Mouse (Mus musculus): ENCODE results near the gene 1700037H04Rik. TPM values are rescaled to one million over a fixed set of nuclear protein-coding genes. Genes with fewer than 3 reads are reported as not detected.
"Not testable (repeated sequence)": the region's sequence is repeated elsewhere in the genome, so short reads cannot be mapped to it uniquely, and the experiment has no call there.

1700037H04Rik gene
- polyA plus RNA-seq, 1 experiment, result 60.1 TPM

DNA sequence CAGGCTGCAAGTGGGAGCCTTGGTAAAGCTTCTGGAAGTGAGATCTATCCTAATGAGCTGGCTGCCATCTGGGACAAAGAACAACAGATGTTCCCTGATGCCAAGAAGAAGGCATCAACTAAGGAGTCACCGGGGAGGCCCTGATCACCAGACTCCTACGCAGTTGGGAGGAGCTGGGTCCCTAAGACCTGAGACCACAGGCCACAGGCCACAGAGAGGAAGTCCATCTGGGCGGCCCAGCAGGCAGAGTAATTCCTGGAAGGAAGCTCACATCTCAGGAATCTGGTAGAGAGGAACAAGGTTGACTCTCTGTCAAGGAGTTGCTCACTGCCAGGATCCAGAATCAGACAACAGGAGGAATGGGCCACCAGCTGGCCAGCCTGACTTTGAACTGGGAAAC lies 35.7 kb downstream of the 1700037H04Rik start:
- 30% methylated on average over 3 of the region's 3 CpGs for WGBS
- no peaks in the 10 kb centered on the region for H3K36me3 ChIP-seq (ENCODE audit: control insufficient read depth, insufficient read depth, low read length)
- no peak overlapping the region for H3K4me3 ChIP-seq (ENCODE audit: extremely low read depth, insufficient read depth, insufficient read length)
- DNase-seq (ENCODE audit: low read depth in 1 of 2, low spot score in 2 of 2), result no peak
- H3K27ac ChIP-seq (ENCODE audit: insufficient read depth, low read length), result no peak overlapping the region
- no peak for TF ChIP-seq CTCF (IDR thresholded peaks at IDR 0.05; ENCODE audit: extremely low read depth, insufficient read depth, insufficient read length, insufficient replicate concordance)
- no peak for TF ChIP-seq POLR2A (IDR thresholded peaks at IDR 0.05; ENCODE audit: low read depth, low read length)
- no peaks in the 10 kb centered on the region for H3K27me3 ChIP-seq (ENCODE audit: control insufficient read depth, insufficient read depth, low read length)
- H3K4me1 ChIP-seq (ENCODE audit: control insufficient read depth, insufficient read depth, insufficient read length), result peaks cover 7% of the 10 kb centered on the region

DNA sequence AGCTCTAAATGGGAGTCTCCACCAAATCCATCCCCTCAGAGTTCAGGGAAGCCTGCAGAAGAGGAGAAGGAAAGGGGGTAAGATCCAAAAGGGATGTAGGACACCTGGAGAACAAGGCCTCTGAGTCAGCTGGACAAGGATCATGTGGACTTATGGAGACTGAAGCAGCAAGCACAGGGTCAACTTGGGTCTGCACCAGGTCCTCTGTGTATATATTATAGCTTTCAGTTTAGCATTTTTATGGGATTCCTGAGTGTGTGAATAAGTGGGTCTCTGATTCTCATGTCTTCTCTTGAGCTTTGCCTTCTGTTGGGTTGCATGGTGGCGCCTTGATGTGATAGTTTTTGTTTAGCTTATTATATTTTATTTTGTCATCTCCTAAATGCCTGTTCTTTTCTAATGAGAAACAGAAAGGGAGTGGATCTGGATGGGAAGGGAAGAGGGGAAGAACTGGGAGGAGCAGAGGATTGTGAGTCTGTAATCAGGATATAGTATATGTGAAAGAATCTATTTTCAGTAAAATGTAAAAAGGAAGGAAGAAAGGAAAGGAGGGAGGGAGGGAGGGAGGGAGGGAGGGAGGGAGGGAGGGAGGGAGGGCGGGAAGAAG lies 40.8 kb downstream of the 1700037H04Rik start:
- H3K4me3 ChIP-seq (ENCODE audit: extremely low read depth, insufficient read depth, insufficient read length), result no peak overlapping the region
- no peaks in the 10 kb centered on the region for H3K4me1 ChIP-seq (ENCODE audit: control insufficient read depth, insufficient read depth, insufficient read length)
- H3K27me3 ChIP-seq (ENCODE audit: control insufficient read depth, insufficient read depth, low read length), result no peaks in the 10 kb centered on the region
- DNase-seq (ENCODE audit: low read depth in 1 of 2, low spot score in 2 of 2), result no peak
- H3K36me3 ChIP-seq (ENCODE audit: control insufficient read depth, insufficient read depth, low read length), result no peaks in the 10 kb centered on the region
- WGBS, result 74% methylated on average over 2 of the region's 2 CpGs
- no peak overlapping the region for H3K27ac ChIP-seq (ENCODE audit: insufficient read depth, low read length)
- TF ChIP-seq POLR2A (IDR thresholded peaks at IDR 0.05; ENCODE audit: low read depth, low read length) (no peak), CTCF (IDR thresholded peaks at IDR 0.05; ENCODE audit: extremely low read depth, insufficient read depth, insufficient read length, insufficient replicate concordance) (no peak)

GRCm38 (mm10) chr2:131105989-131106388 lies 53.9 kb downstream of the 1700037H04Rik start:
- Histone ChIP-seq H3K27ac (ENCODE audit: insufficient read depth, low read length) (no peak overlapping the region), H3K27me3 (ENCODE audit: control insufficient read depth, insufficient read depth, low read length) (no peaks in the 10 kb centered on the region), H3K4me3 (ENCODE audit: extremely low read depth, insufficient read depth, insufficient read length) (no peak overlapping the region), H3K36me3 (ENCODE audit: control insufficient read depth, insufficient read depth, low read length) (no peaks in the 10 kb centered on the region), H3K4me1 (ENCODE audit: control insufficient read depth, insufficient read depth, insufficient read length) (no peaks in the 10 kb centered on the region)
- no peak for TF ChIP-seq CTCF (IDR thresholded peaks at IDR 0.05; ENCODE audit: extremely low read depth, insufficient read depth, insufficient read length, insufficient replicate concordance)
- no peak for TF ChIP-seq POLR2A (IDR thresholded peaks at IDR 0.05; ENCODE audit: low read depth, low read length)
- WGBS, result 94% methylated on average over 5 of the region's 5 CpGs
- no peak for DNase-seq (ENCODE audit: low read depth in 1 of 2, low spot score in 2 of 2)

- not testable (repeated sequence) for H3K4me3 ChIP-seq (ENCODE audit: extremely low read depth, insufficient read depth, insufficient read length); H3K27me3 ChIP-seq (ENCODE audit: control insufficient read depth, insufficient read depth, low read length); H3K27ac ChIP-seq (ENCODE audit: insufficient read depth, low read length); H3K4me1 ChIP-seq (ENCODE audit: control insufficient read depth, insufficient read depth, insufficient read length); H3K36me3 ChIP-seq (ENCODE audit: control insufficient read depth, insufficient read depth, low read length); DNase-seq (ENCODE audit: low read depth in 1 of 2, low spot score in 2 of 2)
- 88% methylated on average over 4 of the region's 4 CpGs for WGBS
These were observed 54.8 kb downstream of the 1700037H04Rik start for GRCm38 (mm10) chr2:131105061-131105460.

GRCm38 (mm10) chr2:131104021-131104420 lies 55.9 kb downstream of the 1700037H04Rik start:
- Histone ChIP-seq H3K27ac (ENCODE audit: insufficient read depth, low read length) (no peak overlapping the region), H3K27me3 (ENCODE audit: control insufficient read depth, insufficient read depth, low read length) (no peaks in the 10 kb centered on the region), H3K4me1 (ENCODE audit: control insufficient read depth, insufficient read depth, insufficient read length) (no peaks in the 10 kb centered on the region), H3K4me3 (ENCODE audit: extremely low read depth, insufficient read depth, insufficient read length) (no peak overlapping the region), H3K36me3 (ENCODE audit: control insufficient read depth, insufficient read depth, low read length) (no peaks in the 10 kb centered on the region)
- TF ChIP-seq POLR2A (IDR thresholded peaks at IDR 0.05; ENCODE audit: low read depth, low read length) (no peak), CTCF (IDR thresholded peaks at IDR 0.05; ENCODE audit: extremely low read depth, insufficient read depth, insufficient read length, insufficient replicate concordance) (no peak)
- DNase-seq (ENCODE audit: low read depth in 1 of 2, low spot score in 2 of 2), result no peak
- 90% methylated on average over 4 of the region's 4 CpGs for WGBS

- Histone ChIP-seq H3K36me3 (ENCODE audit: control insufficient read depth, insufficient read depth, low read length) (no peaks in the 10 kb centered on the region), H3K4me1 (ENCODE audit: control insufficient read depth, insufficient read depth, insufficient read length) (no peaks in the 10 kb centered on the region; the same call in 1 of the 2 replicates), H3K4me3 (ENCODE audit: extremely low read depth, insufficient read depth, insufficient read length) (no peak overlapping the region), H3K27ac (ENCODE audit: insufficient read depth, low read length) (no peak overlapping the region), H3K27me3 (ENCODE audit: control insufficient read depth, insufficient read depth, low read length) (no peaks in the 10 kb centered on the region)
- no peak for TF ChIP-seq CTCF (IDR thresholded peaks at IDR 0.05; ENCODE audit: extremely low read depth, insufficient read depth, insufficient read length, insufficient replicate concordance)
- no peak for TF ChIP-seq POLR2A (IDR thresholded peaks at IDR 0.05; ENCODE audit: low read depth, low read length)
- no peak for DNase-seq (ENCODE audit: low read depth in 1 of 2, low spot score in 2 of 2)
- 46% methylated on average over 3 of the region's 3 CpGs for WGBS
These were observed 58.4 kb downstream of the 1700037H04Rik start for GRCm38 (mm10) chr2:131101530-131101929.

DNA sequence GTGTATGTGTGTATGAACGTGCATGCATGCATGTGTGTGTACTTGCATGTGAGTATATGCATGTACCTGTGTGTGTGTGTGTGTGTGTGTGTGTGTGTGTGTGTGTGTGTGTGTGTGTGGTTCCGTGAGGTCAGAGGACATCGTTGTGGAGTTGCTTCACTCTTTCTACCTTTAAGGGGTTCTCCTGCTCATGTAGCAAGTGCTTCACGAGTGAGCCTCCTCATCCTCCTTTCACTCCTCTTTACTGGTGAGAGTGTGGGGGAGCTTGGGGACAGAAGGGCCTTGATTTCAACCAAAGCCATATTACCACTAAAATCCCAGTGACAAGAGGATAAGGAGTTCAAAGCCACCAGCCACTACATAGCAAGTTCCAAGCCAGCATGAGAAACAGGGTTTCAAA lies 62.8 kb downstream of the 1700037H04Rik start:
- DNase-seq (ENCODE audit: low read depth in 1 of 2, low spot score in 2 of 2), result no peak

More for the DNA sequence above, 62.8 kb downstream of the 1700037H04Rik start:
- Histone ChIP-seq H3K4me1 (ENCODE audit: control insufficient read depth, insufficient read depth, insufficient read length) (no peaks in the 10 kb centered on the region; the same call in 1 of the 2 replicates), H3K27me3 (ENCODE audit: control insufficient read depth, insufficient read depth, low read length) (no peaks in the 10 kb centered on the region), H3K27ac (ENCODE audit: insufficient read depth, low read length) (no peak overlapping the region), H3K4me3 (ENCODE audit: extremely low read depth, insufficient read depth, insufficient read length) (no peak overlapping the region), H3K36me3 (ENCODE audit: control insufficient read depth, insufficient read depth, low read length) (no peaks in the 10 kb centered on the region)
- TF ChIP-seq POLR2A (IDR thresholded peaks at IDR 0.05; ENCODE audit: low read depth, low read length) (no peak), CTCF (IDR thresholded peaks at IDR 0.05; ENCODE audit: extremely low read depth, insufficient read depth, insufficient read length, insufficient replicate concordance) (no peak)
- 72% methylated on average over 4 of the region's 4 CpGs for WGBS

Other genes starting within 250 kb of the 1700037H04Rik start
- gene Gfra4, start 117.0 kb downstream of the 1700037H04Rik start, polyA plus RNA-seq (2012; rRNA removed), result 3.2 and 4.3 TPM in 2 replicates
- 17.5 and 18.9 TPM in 2 replicates for gene Adam33, start 96.3 kb downstream of the 1700037H04Rik start, polyA plus RNA-seq (2012; rRNA removed)
- 36.1 and 42.3 TPM in 2 replicates for gene Siglec1, start 73.3 kb downstream of the 1700037H04Rik start, polyA plus RNA-seq (2012; rRNA removed)
- gene Hspa12b, start 32.8 kb downstream of the 1700037H04Rik start, polyA plus RNA-seq (2012; rRNA removed), result 2.0 and 2.1 TPM in 2 replicates
- not detected in 2 replicates for gene Gm11037, start 26.6 kb downstream of the 1700037H04Rik start, polyA plus RNA-seq (2012; rRNA removed)
- gene Cenpb, start 20.0 kb upstream of the 1700037H04Rik start, polyA plus RNA-seq (2012; rRNA removed), result 31.2 and 35.1 TPM in 2 replicates
- gene Cdc25b, start 26.9 kb upstream of the 1700037H04Rik start, polyA plus RNA-seq (2012; rRNA removed), result 85.6 and 103 TPM in 2 replicates
- 2.4 and 2.6 TPM in 2 replicates for gene Spef1, start 27.2 kb upstream of the 1700037H04Rik start, polyA plus RNA-seq (2012; rRNA removed)
- 24.3 and 41.3 TPM in 2 replicates for gene Ap5s1, start 47.0 kb upstream of the 1700037H04Rik start, polyA plus RNA-seq (2012; rRNA removed)
- gene Mavs, start 74.0 kb upstream of the 1700037H04Rik start, polyA plus RNA-seq (2012; rRNA removed), result 46.9 and 47.6 TPM in 2 replicates
- 10.7 and 11.8 TPM in 2 replicates for gene Pank2, start 102.4 kb upstream of the 1700037H04Rik start, polyA plus RNA-seq (2012; rRNA removed)
- 0.94 and 1.2 TPM in 2 replicates for gene Rnf24, start 192.8 kb upstream of the 1700037H04Rik start, polyA plus RNA-seq (2012; rRNA removed)